Mouse (Mus musculus) erythroblast, embryonic 14.5 days (primary cell): ENCODE measurements around the gene Nrip1. TPM values are rescaled to one million over a fixed set of nuclear protein-coding genes. Genes with fewer than 3 reads are reported as not detected.

Source experiments
- H3K27me3 ChIP-seq: 2 replicates; pipeline ENCODE4 v1.6.1; 2012; ENCODE audit warnings: inconsistent platforms; ENCODE audit not compliant: control insufficient read depth
- H3K36me3 ChIP-seq: 2 replicates; pipeline ENCODE4 v1.6.1; 2012; ENCODE audit warnings: mild to moderate bottlenecking, inconsistent platforms; ENCODE audit not compliant: control insufficient read depth
- H3K4me1 ChIP-seq: 2 replicates; pipeline ENCODE4 v1.6.1; 2012; ENCODE audit warnings: inconsistent platforms; ENCODE audit not compliant: control insufficient read depth
- H3K4me3 ChIP-seq: replicated peaks from 2 replicates; pipeline ENCODE3; 2012; ENCODE audit warnings: moderate library complexity, mild to moderate bottlenecking, inconsistent platforms
- H3K9me3 ChIP-seq: 2 replicates; pipeline ENCODE4 v1.6.1; 2012; ENCODE audit warnings: low read length, inconsistent platforms, mixed read lengths; ENCODE audit not compliant: control insufficient read depth
- GATA1 ChIP-seq: IDR thresholded peaks from 2 replicates; pipeline ENCODE4 v1.6.1; 2012; ENCODE audit warnings: low read length, inconsistent platforms, mixed read lengths
- TAL1 ChIP-seq: IDR thresholded peaks from 3 replicates; pipeline ENCODE4 v1.6.1; 2012; ENCODE audit warnings: low read length, inconsistent platforms, mixed read lengths
- polyA plus RNA-seq: library from polyadenylated mRNA; stranded (reverse); fragments of >175 nt; gene quantifications from 2 replicates; pipeline ENCODE4 v1.2.3, GENCODE M21; 2012

Nrip1 gene
- 0.55 and 0.77 TPM in 2 replicates for polyA plus RNA-seq

GRCm38 (mm10) chr16:76373671-76374091 is at the start of gene Nrip1:
Gene Nrip1 (minus strand): TSS chr16:76373827.
- peak within 1 kb of the TSS; percentile 89 for H3K4me3 ChIP-seq
- peaks cover 6% of the 10 kb centered on the region for H3K36me3 ChIP-seq
- TF ChIP-seq GATA1 (no peak), TAL1 (no peak)
- H3K9me3 ChIP-seq = no peaks in the 10 kb centered on the region
- peaks cover 17% of the 10 kb centered on the region for H3K27me3 ChIP-seq
- peaks cover 36% of the 10 kb centered on the region for H3K4me1 ChIP-seq

DNA sequence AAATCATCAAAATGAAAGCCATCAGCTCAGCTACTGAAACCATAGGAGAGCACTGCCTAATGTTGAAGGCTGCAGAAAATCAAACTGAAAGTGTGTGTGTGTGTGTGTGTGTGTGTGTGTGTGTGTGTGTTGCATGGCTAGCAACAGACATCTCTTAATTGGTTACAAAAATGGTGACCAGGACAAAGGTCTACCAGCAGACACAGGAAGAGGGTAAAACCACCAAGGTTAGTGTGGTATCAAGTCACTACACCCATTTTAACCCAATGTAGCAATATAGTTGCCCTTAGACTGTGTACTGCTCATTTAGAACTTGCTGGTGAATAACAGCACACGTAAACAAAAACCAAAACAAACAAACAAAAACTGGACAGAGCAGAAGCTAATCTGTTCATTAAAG is 48.9 kb upstream of the Nrip1 start:
- Histone ChIP-seq H3K4me1 (no peaks in the 10 kb centered on the region), H3K9me3 (no peaks in the 10 kb centered on the region), H3K27me3 (no peaks in the 10 kb centered on the region), H3K4me3 (no peak overlapping the region), H3K36me3 (no peaks in the 10 kb centered on the region)
- TF ChIP-seq TAL1 (no peak), GATA1 (no peak)

DNA sequence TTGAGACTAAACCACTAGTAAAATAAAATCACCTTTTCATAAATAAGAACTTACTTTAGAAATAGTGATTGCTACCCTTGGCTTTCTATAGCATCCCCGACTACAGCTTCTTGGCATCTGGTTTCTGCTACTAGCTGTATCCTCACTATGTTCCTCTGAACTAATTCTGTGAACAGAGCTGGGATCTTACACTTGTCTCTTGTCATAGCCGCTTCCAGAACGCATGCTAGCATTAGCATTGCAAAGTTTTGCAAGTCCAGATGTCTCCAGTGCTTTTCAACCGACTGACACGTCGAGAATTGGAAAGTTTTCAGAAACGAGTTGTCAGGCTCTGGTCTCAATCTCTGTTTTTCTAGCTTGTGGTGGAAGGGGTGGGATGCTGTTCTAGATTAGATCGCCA is 46.2 kb upstream of the Nrip1 start:
- no peaks in the 10 kb centered on the region for H3K9me3 ChIP-seq
- H3K4me1 ChIP-seq = no peaks in the 10 kb centered on the region
- no peaks in the 10 kb centered on the region for H3K27me3 ChIP-seq
- no peak overlapping the region for H3K4me3 ChIP-seq
- H3K36me3 ChIP-seq = no peaks in the 10 kb centered on the region
- TF ChIP-seq GATA1 (no peak), TAL1 (no peak)

- H3K4me3 ChIP-seq = no peak overlapping the region
- H3K4me1 ChIP-seq = no peaks in the 10 kb centered on the region
- no peaks in the 10 kb centered on the region for H3K9me3 ChIP-seq
- TF ChIP-seq TAL1 = no peak
- no peak for TF ChIP-seq GATA1
- no peaks in the 10 kb centered on the region for H3K36me3 ChIP-seq
- H3K27me3 ChIP-seq = no peaks in the 10 kb centered on the region
Measured at GRCm38 (mm10) chr16:76416477-76416876, 42.9 kb upstream of the Nrip1 start.

GRCm38 (mm10) chr16:76416060-76416438 is 42.4 kb upstream of the Nrip1 start:
- no peaks in the 10 kb centered on the region for H3K36me3 ChIP-seq
- no peaks in the 10 kb centered on the region for H3K4me1 ChIP-seq
- no peak for TF ChIP-seq GATA1
- no peak for TF ChIP-seq TAL1
- H3K9me3 ChIP-seq = no peaks in the 10 kb centered on the region
- no peak overlapping the region for H3K4me3 ChIP-seq
- H3K27me3 ChIP-seq = no peaks in the 10 kb centered on the region

DNA sequence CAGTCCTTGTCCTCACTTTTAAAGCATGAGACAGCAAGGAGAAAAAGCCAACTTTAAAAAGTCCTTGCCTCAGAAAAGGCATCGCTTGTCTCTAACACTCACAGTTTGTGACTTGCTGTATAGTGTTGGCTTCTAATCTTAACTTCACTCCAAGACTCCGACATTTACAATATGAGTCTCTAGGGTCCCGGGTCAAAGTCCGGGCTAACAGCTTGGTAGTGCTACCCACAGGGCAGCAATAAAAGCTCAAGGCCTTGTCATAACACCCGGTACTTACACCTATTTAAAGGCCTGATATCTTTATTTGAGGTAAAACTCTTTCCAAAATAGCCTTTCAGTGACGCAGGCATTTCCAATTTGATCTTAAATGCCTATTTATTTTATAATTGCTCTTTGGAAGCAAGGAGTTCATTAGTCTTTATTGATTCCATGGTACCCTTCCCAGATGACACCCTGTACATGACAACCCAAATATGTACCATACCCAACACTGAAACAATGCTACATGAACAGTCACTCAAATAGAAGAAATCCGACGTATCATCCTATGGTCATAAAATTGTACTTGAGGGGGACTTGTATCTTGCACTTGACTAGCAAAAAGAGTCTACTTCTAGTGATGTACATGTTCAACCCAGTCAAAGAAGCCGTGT is 41.9 kb upstream of the Nrip1 start:
- no peaks in the 10 kb centered on the region for H3K27me3 ChIP-seq
- H3K36me3 ChIP-seq = no peaks in the 10 kb centered on the region
- H3K9me3 ChIP-seq = no peaks in the 10 kb centered on the region
- H3K4me3 ChIP-seq = no peak overlapping the region
- TF ChIP-seq GATA1 (no peak), TAL1 (no peak)
- H3K4me1 ChIP-seq = no peaks in the 10 kb centered on the region

GRCm38 (mm10) chr16:76414528-76414927 is 40.9 kb upstream of the Nrip1 start:
- no peaks in the 10 kb centered on the region for H3K27me3 ChIP-seq
- no peaks in the 10 kb centered on the region for H3K9me3 ChIP-seq
- no peak overlapping the region for H3K4me3 ChIP-seq
- TF ChIP-seq TAL1 (no peak), GATA1 (no peak)
- no peaks in the 10 kb centered on the region for H3K4me1 ChIP-seq
- H3K36me3 ChIP-seq = no peaks in the 10 kb centered on the region

- no peaks in the 10 kb centered on the region for H3K9me3 ChIP-seq
- no peaks in the 10 kb centered on the region for H3K4me1 ChIP-seq
- no peaks in the 10 kb centered on the region for H3K27me3 ChIP-seq
- no peaks in the 10 kb centered on the region for H3K36me3 ChIP-seq
- no peak overlapping the region for H3K4me3 ChIP-seq
- TF ChIP-seq TAL1 (no peak), GATA1 (no peak)
Measured at GRCm38 (mm10) chr16:76413581-76413980, 40.0 kb upstream of the Nrip1 start.

- no peaks in the 10 kb centered on the region for H3K9me3 ChIP-seq
- no peaks in the 10 kb centered on the region for H3K36me3 ChIP-seq
- H3K4me1 ChIP-seq = no peaks in the 10 kb centered on the region
- H3K27me3 ChIP-seq = no peaks in the 10 kb centered on the region
- no peak overlapping the region for H3K4me3 ChIP-seq
- TF ChIP-seq GATA1 (no peak), TAL1 (no peak)
Measured at GRCm38 (mm10) chr16:76409355-76409722, 35.7 kb upstream of the Nrip1 start.
